Mouse (Mus musculus) neural tube, embryonic 13.5 days (tissue): ENCODE measurements around the gene Pitpnc1. TPM values are rescaled to one million over a fixed set of nuclear protein-coding genes. Genes with fewer than 3 reads are reported as not detected.
"Not testable (repeated sequence)": the region's sequence is repeated elsewhere in the genome, so short reads cannot be mapped to it uniquely, and the experiment has no call there.

Experiments used
- ATAC-seq: fragments of 200-750 bp; cut with Nextera tagmentation; 2 replicates; pipeline ENCODE4 v1.8.0; 2017; ENCODE audit warnings: low read depth, mild to moderate bottlenecking, moderate TSS enrichment, moderate library complexity
- H3K27ac ChIP-seq: fragments of 300-500 bp; sonication (generic); replicated peaks from 2 replicates; pipeline ENCODE4 v1.5.1; 2015; ENCODE audit warnings: moderate library complexity, mild to moderate bottlenecking, inconsistent platforms
- H3K27me3 ChIP-seq: fragments of 300-500 bp; sonication (generic); 2 replicates; pipeline ENCODE4 v1.6.1; 2015; ENCODE audit warnings: mild to moderate bottlenecking, inconsistent platforms
- H3K36me3 ChIP-seq: fragments of 300-500 bp; sonication (generic); 2 replicates; pipeline ENCODE4 v1.6.1; 2015; ENCODE audit warnings: mild to moderate bottlenecking, inconsistent platforms
- H3K4me1 ChIP-seq: fragments of 300-500 bp; sonication (generic); replicated peaks from 2 replicates; pipeline ENCODE4 v1.6.1; 2015; ENCODE audit warnings: inconsistent platforms
- H3K4me2 ChIP-seq: fragments of 300-500 bp; sonication (generic); 2 replicates; pipeline ENCODE4 v1.6.1; 2015; ENCODE audit warnings: inconsistent platforms, mild to moderate bottlenecking, moderate library complexity
- H3K4me3 ChIP-seq: fragments of 300-500 bp; sonication (generic); 2 replicates; pipeline ENCODE4 v1.5.1; 2015; ENCODE audit warnings: mild to moderate bottlenecking, inconsistent platforms
- H3K9ac ChIP-seq: fragments of 300-500 bp; sonication (generic); 2 replicates; pipeline ENCODE4 v1.6.1; 2015; ENCODE audit warnings: moderate library complexity, mild to moderate bottlenecking, inconsistent platforms
- H3K9me3 ChIP-seq: fragments of 300-500 bp; sonication (generic); 2 replicates; pipeline ENCODE4 v1.6.1; 2016; ENCODE audit warnings: inconsistent platforms
- WGBS: fragments of 180-500 bp; shearing (Covaris S2); methylation state at CpG from one replicate; pipeline ENCODE4 v1.1.7; 2015; 5-methylcytosine and 5-hydroxymethylcytosine counted together
- polyA plus RNA-seq: library from polyadenylated mRNA; unstranded; fragments of >200 nt; fragmentation: Nextera tagmentation; extraction: Ambion mirVana; gene quantifications from 2 replicates; pipeline ENCODE4 v1.2.1, GENCODE M21; 2015

Pitpnc1 gene
- polyA plus RNA-seq, result 39.2 and 40.3 TPM in 2 replicates

- peaks cover 33% of the 10 kb centered on the region for H3K4me1 ChIP-seq
- H3K9me3 ChIP-seq, result no peaks in the 10 kb centered on the region
- peak within 1 kb of the TSS; percentile 94 for H3K9ac ChIP-seq
- peak within 1 kb of the TSS; percentile 85 for H3K4me2 ChIP-seq
- peak within 1 kb of the TSS; percentile 95 for H3K4me3 ChIP-seq
- no peaks in the 10 kb centered on the region for H3K36me3 ChIP-seq
- peak within 1 kb of the TSS; percentile 95 for H3K27ac ChIP-seq
- WGBS, result under 1% methylated on average over 37 of the region's 37 CpGs
- no peaks in the 10 kb centered on the region for H3K27me3 ChIP-seq
- peak; percentile 89 for ATAC-seq
Measured at GRCm38 (mm10) chr11:107470521-107471041, at the start of gene Pitpnc1. Gene Pitpnc1, minus strand, starts transcription at chr11:107470699.

- ATAC-seq, result no peak
- H3K4me1 ChIP-seq, result no peaks in the 10 kb centered on the region
- no peak overlapping the region for H3K27ac ChIP-seq
Measured at GRCm38 (mm10) chr11:107518645-107519429, 48.3 kb upstream of the Pitpnc1 start.

GRCm38 (mm10) chr11:107516387-107516786 lies 45.9 kb upstream of the Pitpnc1 start:
- Histone ChIP-seq H3K4me2 (no peak overlapping the region), H3K9ac (no peak overlapping the region), H3K27me3 (no peaks in the 10 kb centered on the region), H3K4me1 (no peaks in the 10 kb centered on the region), H3K27ac (no peak overlapping the region), H3K9me3 (no peaks in the 10 kb centered on the region), H3K36me3 (no peaks in the 10 kb centered on the region), H3K4me3 (no peak overlapping the region)
- no peak for ATAC-seq
- WGBS, result 85% methylated on average over 2 of the region's 2 CpGs

More at GRCm38 (mm10) chr11:107518645-107519429, 48.3 kb upstream of the Pitpnc1 start:
- WGBS, result 87% methylated on average over 5 of the region's 5 CpGs
- Histone ChIP-seq H3K9ac (no peak overlapping the region), H3K9me3 (no peaks in the 10 kb centered on the region), H3K4me3 (no peak overlapping the region), H3K27me3 (no peaks in the 10 kb centered on the region), H3K4me2 (no peak overlapping the region), H3K36me3 (no peaks in the 10 kb centered on the region)

GRCm38 (mm10) chr11:107513047-107513446 lies 42.5 kb upstream of the Pitpnc1 start:
- no peaks in the 10 kb centered on the region for H3K9me3 ChIP-seq
- H3K36me3 ChIP-seq, result no peaks in the 10 kb centered on the region
- no peak overlapping the region for H3K4me3 ChIP-seq
- H3K4me1 ChIP-seq, result peaks cover 18% of the 10 kb centered on the region
- WGBS, result 78% methylated on average over 10 of the region's 10 CpGs
- H3K4me2 ChIP-seq, result no peak overlapping the region
- no peak for ATAC-seq
- no peak overlapping the region for H3K27ac ChIP-seq
- H3K9ac ChIP-seq, result no peak overlapping the region
- peaks cover 6% of the 10 kb centered on the region; the same call in 1 of the 2 replicates for H3K27me3 ChIP-seq

- not testable (repeated sequence) for H3K36me3 ChIP-seq, H3K4me2 ChIP-seq, H3K27me3 ChIP-seq, H3K9me3 ChIP-seq, H3K9ac ChIP-seq, ATAC-seq, H3K4me3 ChIP-seq, H3K27ac ChIP-seq
- WGBS, result 49% methylated on average over 5 of the region's 5 CpGs
- H3K4me1 ChIP-seq, result peaks cover 18% of the 10 kb centered on the region
Measured at GRCm38 (mm10) chr11:107511954-107512353, 41.5 kb upstream of the Pitpnc1 start.

GRCm38 (mm10) chr11:107510362-107511269 lies 40.1 kb upstream of the Pitpnc1 start:
- Histone ChIP-seq H3K27me3 (peaks cover 6% of the 10 kb centered on the region; the same call in 1 of the 2 replicates), H3K4me3 (no peak overlapping the region), H3K9me3 (no peaks in the 10 kb centered on the region), H3K4me1 (peaks cover 18% of the 10 kb centered on the region), H3K4me2 (peak overlapping the region; percentile 37), H3K27ac (no peak overlapping the region), H3K36me3 (no peaks in the 10 kb centered on the region), H3K9ac (peak overlapping the region; percentile 38; the same call in 1 of the 2 replicates)
- ATAC-seq, result no peak
- WGBS, result 8% methylated on average over 18 of the region's 18 CpGs

- Histone ChIP-seq H3K36me3 (no peaks in the 10 kb centered on the region), H3K4me2 (peak overlapping the region; percentile 31), H3K27ac (no peak overlapping the region), H3K9ac (no peak overlapping the region; the same call in 1 of the 2 replicates), H3K4me3 (no peak overlapping the region), H3K4me1 (peaks cover 18% of the 10 kb centered on the region), H3K27me3 (peaks cover 6% of the 10 kb centered on the region; the same call in 1 of the 2 replicates), H3K9me3 (no peaks in the 10 kb centered on the region)
- peak; percentile 42; the same call in 1 of the 2 replicates for ATAC-seq
- WGBS, result 19% methylated on average over 11 of the region's 11 CpGs
Measured at GRCm38 (mm10) chr11:107509631-107510338, 39.3 kb upstream of the Pitpnc1 start.

- 73% methylated on average over 1 of the region's 1 CpGs for WGBS
- Histone ChIP-seq H3K9ac (no peak overlapping the region), H3K4me3 (no peak overlapping the region), H3K9me3 (no peaks in the 10 kb centered on the region), H3K4me1 (peaks cover 18% of the 10 kb centered on the region), H3K4me2 (no peak overlapping the region), H3K27ac (no peak overlapping the region), H3K36me3 (peaks cover 13% of the 10 kb centered on the region; the same call in 1 of the 2 replicates), H3K27me3 (peaks cover 6% of the 10 kb centered on the region; the same call in 1 of the 2 replicates)
- ATAC-seq, result no peak
Measured at GRCm38 (mm10) chr11:107506260-107506659, 35.8 kb upstream of the Pitpnc1 start.

GRCm38 (mm10) chr11:107504364-107504763 lies 33.9 kb upstream of the Pitpnc1 start:
- not testable (repeated sequence) for H3K4me2 ChIP-seq, H3K9ac ChIP-seq, H3K9me3 ChIP-seq, H3K4me3 ChIP-seq, H3K4me1 ChIP-seq, H3K27me3 ChIP-seq, ATAC-seq, H3K27ac ChIP-seq
- WGBS, result 94% methylated on average over 3 of the region's 4 CpGs
- H3K36me3 ChIP-seq, result peaks cover 24% of the 10 kb centered on the region; the same call in 1 of the 2 replicates

- WGBS, result 87% methylated on average over 8 of the region's 8 CpGs
- no peak for ATAC-seq
- H3K4me3 ChIP-seq, result no peak overlapping the region
Measured at GRCm38 (mm10) chr11:107502801-107503200, 32.3 kb upstream of the Pitpnc1 start.

GRCm38 (mm10) chr11:107484341-107484740 lies 13.8 kb upstream of the Pitpnc1 start:
- 95% methylated on average over 3 of the region's 3 CpGs for WGBS
- no peaks in the 10 kb centered on the region for H3K9me3 ChIP-seq
- H3K4me3 ChIP-seq, result no peak overlapping the region
- H3K4me2 ChIP-seq, result no peak overlapping the region
- peaks cover 45% of the 10 kb centered on the region for H3K36me3 ChIP-seq
- ATAC-seq, result no peak
- no peak overlapping the region for H3K9ac ChIP-seq
- H3K27me3 ChIP-seq, result no peaks in the 10 kb centered on the region
- no peak overlapping the region for H3K27ac ChIP-seq
- H3K4me1 ChIP-seq, result peaks cover 20% of the 10 kb centered on the region

More at GRCm38 (mm10) chr11:107502801-107503200, 32.3 kb upstream of the Pitpnc1 start:
- Histone ChIP-seq H3K4me2 (no peak overlapping the region), H3K4me1 (no peaks in the 10 kb centered on the region), H3K9ac (no peak overlapping the region), H3K36me3 (peaks cover 39% of the 10 kb centered on the region), H3K27me3 (no peaks in the 10 kb centered on the region), H3K27ac (no peak overlapping the region), H3K9me3 (no peaks in the 10 kb centered on the region)
